Mouse (Mus musculus) adrenal gland (tissue): Measurements from ENCODE around the gene Tmem54.

ENCODE experiments used
- intact Hi-C: fragments of 180-260 bp; cut with DNase I; formaldehyde crosslinking; loops from one replicate; pipeline ENCODE4 v1.15.1; 2025

Gene Tmem54

DNA sequence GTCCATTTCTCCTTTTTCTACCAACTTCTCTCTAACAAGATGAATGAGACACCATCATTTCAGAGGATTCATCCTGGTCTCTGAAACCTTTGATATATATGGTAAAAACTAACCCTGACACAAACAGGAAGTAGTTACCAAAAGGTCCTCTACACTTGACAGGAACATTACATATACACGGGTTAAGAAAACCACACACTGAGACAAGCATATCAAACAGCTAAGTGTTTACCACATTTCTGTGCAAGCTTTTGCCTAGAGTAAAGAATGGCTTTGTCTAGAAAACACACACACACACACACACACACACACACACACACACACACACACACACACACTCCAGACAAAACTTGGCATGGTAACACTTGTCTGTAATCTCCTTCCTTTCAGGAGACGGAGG, 41.0 kb downstream of the Tmem54 start:
- intact Hi-C loops: no loop called here

DNA sequence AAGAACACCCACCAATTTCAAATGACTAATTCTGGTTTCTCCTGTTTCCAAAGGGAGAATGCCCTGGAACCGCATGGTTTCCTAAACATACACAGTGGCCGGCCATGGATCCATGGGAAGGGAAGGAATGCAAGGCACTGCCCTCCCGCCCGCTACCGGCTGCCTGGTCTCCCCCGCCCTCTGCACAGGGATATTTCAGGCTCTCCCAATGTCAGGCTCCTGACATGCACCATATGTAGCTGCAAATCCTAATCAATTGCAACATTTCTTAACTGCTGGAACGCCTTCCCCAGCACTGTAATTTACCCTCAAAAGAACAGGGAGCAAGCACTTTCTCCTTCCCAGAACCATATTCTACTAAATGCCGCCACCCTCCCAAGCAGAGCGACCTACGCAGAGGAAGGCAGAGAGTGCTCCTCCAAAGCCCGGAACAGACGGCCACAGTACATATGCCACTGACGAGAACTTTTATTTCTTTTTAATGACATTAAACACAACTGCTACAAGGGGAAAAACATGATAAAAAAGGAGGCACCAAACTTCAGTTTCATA, 42.3 kb downstream of the Tmem54 start:
- intact Hi-C loops: no loop called here

DNA sequence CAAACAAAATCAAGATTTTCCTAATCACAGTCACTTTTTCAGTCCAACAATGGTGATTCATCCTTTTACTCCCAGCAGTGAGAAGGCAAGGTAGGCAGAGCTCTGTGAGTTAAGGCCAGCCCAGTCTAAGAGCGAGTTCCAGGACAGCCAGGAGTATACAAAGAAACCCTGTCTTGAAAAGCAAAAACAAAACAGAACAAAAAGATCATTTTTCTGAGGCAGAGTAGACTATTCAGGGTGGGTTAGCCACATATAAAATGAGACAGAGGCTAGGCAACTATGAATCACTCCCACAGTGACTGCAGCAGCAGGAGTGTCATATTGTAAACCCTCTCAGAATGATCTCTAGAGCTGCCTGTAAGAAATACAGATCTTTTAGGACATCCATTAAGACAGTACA, 44.0 kb downstream of the Tmem54 start:
- intact Hi-C loops: no loop called here

DNA sequence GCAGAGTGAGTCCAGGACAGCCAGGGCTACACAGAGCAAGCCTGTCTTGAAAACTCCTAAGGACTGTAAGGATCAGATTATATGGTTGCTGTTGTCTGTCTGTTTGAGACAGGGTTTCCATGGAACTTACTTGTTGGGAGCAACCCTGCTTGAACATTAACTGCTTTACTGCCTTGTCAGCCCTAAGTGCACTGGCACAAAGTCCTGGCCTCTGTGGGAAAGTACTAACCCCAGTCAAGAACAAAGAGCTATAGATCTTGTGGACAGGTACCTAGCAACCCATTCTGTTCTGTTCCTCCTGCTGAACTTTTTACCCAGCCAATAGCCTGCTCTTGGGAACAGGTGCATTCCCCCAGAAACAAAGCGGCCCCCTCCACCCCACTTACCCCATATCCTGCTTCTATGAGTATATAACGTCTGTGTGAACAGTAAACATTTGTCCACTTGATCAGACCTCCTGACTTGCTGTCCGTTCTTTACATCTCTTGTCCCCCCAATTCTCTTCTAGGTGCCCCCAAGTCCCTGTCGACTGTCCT, 46.0 kb downstream of the Tmem54 start:
- intact Hi-C loops: no loop called here

DNA sequence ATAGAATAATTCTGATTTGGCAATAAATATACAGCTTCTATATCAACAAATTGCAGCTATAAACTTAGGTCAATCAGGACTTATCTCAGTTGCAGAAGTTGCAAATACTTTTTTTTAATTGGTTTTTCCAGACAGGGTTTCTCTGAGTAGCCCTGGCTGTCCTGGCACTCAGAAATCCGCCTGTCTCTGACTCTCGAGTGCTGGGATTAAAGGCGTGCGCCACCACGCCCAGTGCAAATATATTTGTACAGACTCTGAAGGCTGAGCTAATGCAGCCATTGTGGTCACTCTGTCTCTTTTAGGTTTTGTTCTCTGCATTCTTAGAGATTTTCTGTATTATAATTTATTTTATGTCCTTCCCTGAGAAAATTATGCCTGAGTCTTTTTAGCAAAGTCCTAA, 52.2 kb downstream of the Tmem54 start:
- intact Hi-C loops: no loop called here

DNA sequence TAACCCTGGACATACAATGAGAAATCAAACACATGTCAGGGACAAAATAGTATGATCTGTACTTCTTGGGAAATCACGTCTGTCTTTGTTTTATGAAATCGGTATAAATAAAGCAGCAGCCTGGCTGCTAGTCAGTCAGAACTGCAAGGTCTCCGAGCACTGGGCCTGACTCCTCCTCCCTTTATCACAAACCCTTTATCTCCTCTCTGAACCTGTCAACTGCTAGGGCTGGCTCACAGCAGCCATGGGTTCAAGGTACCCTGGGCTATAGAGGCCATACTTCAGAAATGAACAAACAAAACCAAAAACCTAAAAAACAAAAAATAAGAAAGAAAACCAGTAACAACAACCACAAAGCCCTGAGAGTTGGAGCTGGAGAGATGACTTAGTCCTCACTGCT, 53.2 kb downstream of the Tmem54 start:
- intact Hi-C loops: no loop called here

DNA sequence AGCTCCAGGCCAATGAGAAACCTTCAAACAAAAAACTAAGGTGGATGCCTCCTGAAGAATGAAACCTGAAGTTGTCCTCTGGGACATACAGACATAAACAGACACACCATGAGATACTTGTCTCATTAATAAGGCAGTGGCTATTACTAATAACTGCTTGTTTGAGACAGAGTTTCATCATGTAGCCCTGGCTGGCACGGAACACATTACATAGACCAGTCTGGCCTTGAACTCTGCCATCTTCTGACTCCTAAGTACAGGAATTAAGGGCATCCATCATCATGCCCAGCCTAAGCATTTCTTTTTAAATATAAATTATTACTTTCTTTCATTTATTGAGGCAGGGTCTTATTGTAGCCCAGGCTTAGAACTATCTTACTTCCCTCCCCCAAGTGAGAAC, 55.7 kb downstream of the Tmem54 start:
- intact Hi-C loops: no loop called here
